Mouse (Mus musculus) E14TG2a.4 (cell line): Measurements from ENCODE around the gene Zfp326.

Source experiments
- H3K27me3 ChIP-seq: 2 replicates; pipeline ENCODE4 v1.6.1; 2014; ENCODE audit warnings: low read length, control low read depth; ENCODE audit not compliant: insufficient read depth
- H3K36me3 ChIP-seq: 2 replicates; pipeline ENCODE4 v1.6.1; 2014; ENCODE audit warnings: low read length, control low read depth; ENCODE audit not compliant: insufficient read depth
- H3K4me1 ChIP-seq: replicated peaks from 2 replicates; pipeline ENCODE4 v1.6.1; 2014; ENCODE audit warnings: low read depth, low read length, control low read depth
- H3K4me3 ChIP-seq: replicated peaks from 2 replicates; pipeline ENCODE4 v1.5.1; 2014; ENCODE audit warnings: mild to moderate bottlenecking, low read length
- H3K9me3 ChIP-seq: 2 replicates; pipeline ENCODE4 v1.6.1; 2014; ENCODE audit warnings: low read length, control low read depth
- CTCF ChIP-seq: conservative IDR thresholded peaks from 2 replicates; pipeline ENCODE4 v1.5.1; 2014; ENCODE audit warnings: low read length
- NANOG ChIP-seq: IDR thresholded peaks from 2 replicates; pipeline ENCODE4 v1.6.1; 2014; ENCODE audit warnings: borderline replicate concordance, low read length, mixed read lengths
- POU5F1 ChIP-seq: IDR thresholded peaks from 2 replicates; pipeline ENCODE4 v1.6.1; 2014; ENCODE audit warnings: low read length, borderline replicate concordance

Gene Zfp326

DNA sequence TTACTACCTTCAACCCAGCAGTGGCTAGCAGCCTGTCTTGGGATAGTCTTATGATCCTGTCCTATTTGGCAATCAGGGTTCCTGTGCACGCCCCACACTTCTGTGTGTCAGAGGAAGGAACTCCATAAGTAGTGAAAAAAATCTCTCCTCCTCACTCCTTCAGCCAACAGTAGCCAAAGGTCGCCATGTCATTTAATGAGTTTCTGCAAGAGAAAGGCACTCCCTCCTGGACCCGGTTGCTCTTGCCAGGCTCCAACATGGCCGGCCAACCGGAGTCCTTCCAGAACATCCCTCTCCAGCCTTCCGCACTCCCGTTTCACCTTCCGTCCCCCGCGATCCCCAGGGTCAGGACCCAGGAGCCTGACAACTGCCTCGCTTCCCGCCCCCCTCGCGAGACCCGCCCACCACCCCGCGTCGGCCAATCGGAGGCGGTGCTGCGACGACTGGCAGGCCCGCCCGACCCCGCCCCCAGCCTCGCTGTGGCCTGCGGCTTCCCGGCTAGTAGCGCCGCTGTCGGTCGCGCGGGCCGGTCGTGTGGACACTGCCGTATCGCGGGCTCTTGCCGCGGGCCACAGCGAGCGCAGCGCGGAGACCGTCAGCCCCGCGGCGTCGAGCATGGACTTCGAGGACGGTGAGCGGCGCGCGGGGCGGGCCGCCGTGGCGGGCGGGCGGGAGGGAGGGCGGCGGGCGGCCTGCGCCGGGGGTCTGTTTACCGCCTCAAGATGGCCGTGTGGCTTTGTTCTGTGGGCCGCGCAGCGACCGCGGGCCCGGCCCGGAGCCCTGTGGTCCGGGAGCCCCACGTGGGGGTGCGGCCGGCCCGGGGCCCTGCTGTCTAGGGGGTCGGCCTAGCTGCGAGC is at the start of gene Zfp326:
Zfp326 (plus strand) TSS at position 498 of the 857 bp plus-strand sequence.
- Histone ChIP-seq H3K27me3 (peaks cover 22% of the 10 kb centered on the region), H3K9me3 (no peaks in the 10 kb centered on the region), H3K4me3 (peak within 1 kb of the TSS; percentile 90), H3K36me3 (0 out of 2 replicates have a peak, but pooled peaks cover 5% of the 10 kb centered on the region), H3K4me1 (peaks cover 44% of the 10 kb centered on the region)
- TF ChIP-seq CTCF (no peak), POU5F1 (no peak), NANOG (no peak)

DNA sequence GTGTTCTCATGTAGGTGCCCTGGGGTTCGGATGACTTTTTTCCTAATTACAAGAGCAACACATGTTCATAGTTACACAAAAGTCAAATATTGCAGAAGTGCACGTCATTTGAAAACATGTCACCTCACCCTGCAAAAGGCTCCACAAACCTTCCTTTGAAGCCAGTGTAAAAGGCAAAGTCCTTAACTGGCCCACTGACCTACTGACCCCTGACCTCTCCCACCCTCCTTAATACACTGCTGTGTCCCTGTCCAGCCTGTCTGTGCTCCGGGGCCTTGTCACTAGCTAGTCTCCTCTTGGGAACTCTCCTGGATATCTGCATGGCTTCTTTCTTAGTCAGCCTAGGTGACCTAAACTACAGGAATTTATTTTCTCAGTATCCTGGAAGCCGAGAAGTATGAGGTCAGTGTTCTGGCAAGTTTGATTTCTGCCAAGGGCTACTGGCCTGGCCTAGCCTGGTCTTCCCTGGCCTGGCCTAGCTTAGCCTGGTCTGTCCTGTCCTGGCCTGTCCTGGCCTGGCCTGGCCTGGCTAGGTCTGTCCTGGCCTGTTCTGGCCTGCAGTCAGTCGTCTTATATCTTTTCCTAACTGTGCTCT is 49.4 kb upstream of the Zfp326 start:
- H3K4me1 ChIP-seq = peaks cover 6% of the 10 kb centered on the region; the same call in 1 of the 2 replicates
- H3K27me3 ChIP-seq = no peaks in the 10 kb centered on the region
- H3K4me3 ChIP-seq = no peak overlapping the region
- TF ChIP-seq POU5F1 = no peak
- no peak for TF ChIP-seq CTCF
- TF ChIP-seq NANOG = no peak
- H3K36me3 ChIP-seq = no peaks in the 10 kb centered on the region
- H3K9me3 ChIP-seq = no peaks in the 10 kb centered on the region

- Histone ChIP-seq H3K27me3 (no peaks in the 10 kb centered on the region), H3K9me3 (no peaks in the 10 kb centered on the region), H3K4me3 (no peak overlapping the region), H3K36me3 (no peaks in the 10 kb centered on the region), H3K4me1 (peaks cover 6% of the 10 kb centered on the region; the same call in 1 of the 2 replicates)
- no peak for TF ChIP-seq NANOG
- TF ChIP-seq CTCF = no peak
- TF ChIP-seq POU5F1 = no peak
These were observed 48.3 kb upstream of the Zfp326 start for GRCm38 (mm10) chr5:105828050-105828449.

- Histone ChIP-seq H3K27me3 (no peaks in the 10 kb centered on the region), H3K36me3 (no peaks in the 10 kb centered on the region), H3K4me1 (peaks cover 6% of the 10 kb centered on the region; the same call in 1 of the 2 replicates), H3K9me3 (no peaks in the 10 kb centered on the region), H3K4me3 (no peak overlapping the region)
- TF ChIP-seq NANOG (no peak), CTCF (no peak), POU5F1 (no peak)
These were observed 47.3 kb upstream of the Zfp326 start for GRCm38 (mm10) chr5:105829008-105829586.

DNA sequence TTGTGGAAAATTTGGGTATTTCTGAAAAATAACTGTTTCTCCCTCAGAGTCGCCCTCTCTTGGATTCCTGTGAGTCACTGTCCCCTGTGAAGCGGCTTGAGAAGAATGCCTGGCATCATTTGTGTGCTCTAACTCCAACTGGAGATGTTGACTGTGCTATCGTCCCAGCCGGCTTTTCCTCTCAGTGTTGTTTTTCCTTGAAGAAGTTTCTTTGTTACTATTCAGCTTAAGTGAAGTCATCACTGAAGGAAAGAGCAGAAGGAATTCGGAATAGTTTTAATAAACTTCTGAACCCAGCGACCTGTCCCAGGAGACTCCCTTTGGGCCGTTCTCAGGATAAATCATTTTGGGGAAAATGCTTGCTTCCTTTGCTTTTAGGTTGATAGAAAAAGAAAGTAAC is 44.2 kb upstream of the Zfp326 start:
- no peaks in the 10 kb centered on the region for H3K36me3 ChIP-seq
- no peak overlapping the region for H3K4me3 ChIP-seq
- H3K9me3 ChIP-seq = peaks cover 7% of the 10 kb centered on the region
- H3K4me1 ChIP-seq = peaks cover 14% of the 10 kb centered on the region
- no peak for TF ChIP-seq NANOG
- TF ChIP-seq POU5F1 = no peak
- TF ChIP-seq CTCF = no peak
- H3K27me3 ChIP-seq = no peaks in the 10 kb centered on the region

DNA sequence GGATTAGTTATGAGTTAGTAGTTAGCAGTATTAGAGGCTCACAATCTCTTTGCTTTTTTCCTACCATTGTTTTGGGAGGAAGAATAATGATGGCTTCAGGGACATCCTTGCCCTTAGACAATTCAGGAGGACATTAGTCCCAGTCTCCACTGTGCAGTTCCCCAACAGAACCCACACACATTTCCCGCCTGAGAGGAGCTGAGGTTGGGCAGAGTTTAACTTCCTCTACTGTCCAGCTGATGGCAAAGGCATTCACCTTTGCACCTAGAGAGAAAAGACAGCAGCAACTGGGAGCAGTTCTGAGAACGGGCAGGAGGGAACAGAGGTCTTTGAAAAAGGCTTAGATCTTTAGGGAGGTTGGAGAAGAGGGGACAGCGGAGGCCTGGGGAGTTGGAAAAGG is 42.4 kb upstream of the Zfp326 start:
- Histone ChIP-seq H3K4me3 (no peak overlapping the region), H3K36me3 (no peaks in the 10 kb centered on the region), H3K27me3 (no peaks in the 10 kb centered on the region), H3K4me1 (peaks cover 13% of the 10 kb centered on the region), H3K9me3 (peaks cover 7% of the 10 kb centered on the region)
- TF ChIP-seq NANOG (no peak), POU5F1 (no peak), CTCF (no peak)

- Histone ChIP-seq H3K4me3 (no peak overlapping the region), H3K4me1 (peaks cover 8% of the 10 kb centered on the region), H3K27me3 (no peaks in the 10 kb centered on the region), H3K9me3 (peaks cover 7% of the 10 kb centered on the region), H3K36me3 (no peaks in the 10 kb centered on the region)
- TF ChIP-seq CTCF = no peak
- no peak for TF ChIP-seq POU5F1
- TF ChIP-seq NANOG = no peak
These were observed 40.4 kb upstream of the Zfp326 start for GRCm38 (mm10) chr5:105836006-105836405.

GRCm38 (mm10) chr5:105839740-105840310 is 36.5 kb upstream of the Zfp326 start:
- peaks cover 5% of the 10 kb centered on the region for H3K9me3 ChIP-seq
- no peaks in the 10 kb centered on the region for H3K36me3 ChIP-seq
- no peak overlapping the region for H3K4me3 ChIP-seq
- H3K27me3 ChIP-seq = no peaks in the 10 kb centered on the region
- H3K4me1 ChIP-seq = peaks cover 8% of the 10 kb centered on the region
- no peak for TF ChIP-seq NANOG
- no peak for TF ChIP-seq POU5F1
- TF ChIP-seq CTCF = peak; percentile 20; the same call in 1 of the 2 replicates
